In genomic region chr10:94827890-94828733, GRCm38 (mm10) we compare ENCODE assay signal across 10 mouse cellular contexts.
DNase-seq lines count a peak whose midpoint lies in the region; ATAC-seq and TF ChIP-seq lines count a peak whose summit lies in the region.
"Had no signal": no experiment of that assay in that cellular context is flagged by ENCODE, and none has a peak within 500 bp of the region (broad histone marks: within the 10 kb centered on the region; RNA-seq: fewer than 3 reads in every experiment).

No protein-coding gene starts in this region.

- H3K4me3 ChIP-seq in heart, embryonic 12.5 days, result no peak overlapping the region
- no peak overlapping the region for H3K4me3 ChIP-seq in cerebellum, adult 2 months (replicated peaks; ENCODE audit: insufficient read depth, low read depth, low read length)
- H3K4me3 ChIP-seq: forebrain, embryonic 15.5 days had no signal

- no peak for ATAC-seq in heart, embryonic 12.5 days (ENCODE audit: insufficient number of reproducible peaks, low FRiP score)
- ATAC-seq in common myeloid progenitor, adult 5-6 weeks (replicated peaks; ENCODE audit: low read depth, poor library complexity, severe bottlenecking), result peak; percentile 75

- H3K4me2 ChIP-seq in heart, embryonic 12.5 days, result no peak overlapping the region
- H3K4me2 ChIP-seq: forebrain, embryonic 15.5 days had no signal

- no peaks in the 10 kb centered on the region for H3K27me3 ChIP-seq in heart, embryonic 12.5 days (replicated peaks)
- no peaks in the 10 kb centered on the region for H3K27me3 ChIP-seq in cerebellum, adult 2 months (ENCODE audit: control insufficient read depth, insufficient read depth, low read length)
- H3K27me3 ChIP-seq: forebrain, embryonic 15.5 days had no signal

- 0 out of 2 replicates have a peak, but pooled peaks cover 6% of the 10 kb centered on the region for H3K36me3 ChIP-seq in heart, embryonic 12.5 days

- TF ChIP-seq POLR2A in cerebellum, adult 2 months (IDR thresholded peaks at IDR 0.05; ENCODE audit: borderline replicate concordance, insufficient read depth, low read length), result no peak

- H3K27ac ChIP-seq in heart, embryonic 12.5 days (ENCODE audit: poor library complexity, severe bottlenecking), result no peak overlapping the region
- no peak overlapping the region for H3K27ac ChIP-seq in cerebellum, adult 2 months (ENCODE audit: insufficient read depth, low read length)

- no peaks in the 10 kb centered on the region for H3K9me3 ChIP-seq in heart, embryonic 12.5 days (replicated peaks)
- H3K9me3 ChIP-seq: forebrain, embryonic 15.5 days had no signal

- H3K4me1 ChIP-seq in heart, embryonic 12.5 days (replicated peaks), result peaks cover 16% of the 10 kb centered on the region
- peaks cover 2% of the 10 kb centered on the region for H3K4me1 ChIP-seq in cerebellum, adult 2 months (ENCODE audit: control insufficient read depth, insufficient read depth, low read length)

- TF ChIP-seq CTCF in cerebellum, adult 2 months (IDR thresholded peaks at IDR 0.05; ENCODE audit: borderline replicate concordance, insufficient read depth, low read depth, low read length), result no peak

- WGBS in heart, embryonic 12.5 days, result 82% methylated on average over 14 of the region's 14 CpGs
- 95% methylated on average over 14 of the region's 14 CpGs for WGBS in cerebellum, adult 2 months

- no peak overlapping the region for H3K9ac ChIP-seq in heart, embryonic 12.5 days
- H3K9ac ChIP-seq: forebrain, embryonic 15.5 days had no signal

- DNase-seq in heart, adult 18-20 months, result peak; percentile 20 to 41
- DNase-seq in monocyte, adult 2 months (ENCODE audit: low read depth in 1 of 2, low spot score in 2 of 2), result peak; percentile 20 to 38
- peak; percentile 49 to 51 for DNase-seq in thymus, postnatal 10 days (ENCODE audit: low spot score in 2 of 2)
- DNase-seq in cerebellum, adult 2 months, result no peak
- DNase-seq in urinary bladder, postnatal 14 days (ENCODE audit: low spot score), result no peak
- no peak for DNase-seq in cerebellum, adult 8-10 months
- DNase-seq: midbrain, embryonic 14.5 days had no signal

Comparison
In these comparisons a context has a peak if more than half of its experiments do, and no peak if none do; other contexts are left out.
1. DNase-seq: peak in heart, adult 18-20 months (2 of 2), monocyte, adult 2 months (2 of 2) and thymus, postnatal 10 days (2 of 2); none in cerebellum, adult 2 months (0 of 2), urinary bladder, postnatal 14 days (single experiment) and cerebellum, adult 8-10 months (single experiment).